Mouse (Mus musculus) limb, embryonic 14.5 days (tissue): Measurements from ENCODE around the gene Sh2b1. TPM values are rescaled to one million over a fixed set of nuclear protein-coding genes. Genes with fewer than 3 reads are reported as not detected.

Source experiments
- ATAC-seq: fragments of 200-750 bp; cut with Nextera tagmentation; 2 replicates; pipeline ENCODE4 v1.8.0; 2017; ENCODE audit warnings: low read depth, moderate number of reproducible peaks, moderate TSS enrichment; ENCODE audit not compliant: low FRiP score
- DNase-seq: peaks from one replicate; pipeline ENCODE4 v3.0.0-alpha.2; 2015; ENCODE audit warnings: low spot score
- H3K27ac ChIP-seq: fragments of 300-500 bp; sonication (generic); replicated peaks from 2 replicates; pipeline ENCODE4 v1.5.1; 2014; ENCODE audit warnings: low read depth, mild to moderate bottlenecking, low read length, moderate library complexity, mixed read lengths
- H3K27me3 ChIP-seq: fragments of 300-500 bp; sonication (generic); 2 replicates; pipeline ENCODE4 v1.6.1; 2014; ENCODE audit warnings: low read length, mixed read lengths; ENCODE audit not compliant: control insufficient read depth, insufficient read depth
- H3K36me3 ChIP-seq: fragments of 300-500 bp; sonication (generic); 2 replicates; pipeline ENCODE4 v1.6.1; 2014; ENCODE audit warnings: mild to moderate bottlenecking, low read length, moderate library complexity, mixed read lengths; ENCODE audit not compliant: control insufficient read depth, insufficient read depth
- H3K4me1 ChIP-seq: fragments of 300-500 bp; sonication (generic); 2 replicates; pipeline ENCODE4 v1.6.1; 2014; ENCODE audit warnings: antibody characterized with exemption, low read length, mixed read lengths; ENCODE audit not compliant: control insufficient read depth, insufficient read depth
- H3K4me2 ChIP-seq: fragments of 300-500 bp; sonication (generic); replicated peaks from 2 replicates; pipeline ENCODE4 v1.6.1; 2014; ENCODE audit warnings: low read depth, mild to moderate bottlenecking, low read length, moderate library complexity; ENCODE audit not compliant: severe bottlenecking
- H3K4me3 ChIP-seq: fragments of 300-500 bp; sonication (generic); replicated peaks from 2 replicates; pipeline ENCODE4 v1.5.1; 2014; ENCODE audit warnings: low read length
- H3K9ac ChIP-seq: fragments of 300-500 bp; sonication (generic); 2 replicates; pipeline ENCODE4 v1.6.1; 2014; ENCODE audit warnings: mild to moderate bottlenecking, low read depth, low read length, moderate library complexity; ENCODE audit not compliant: severe bottlenecking
- H3K9me3 ChIP-seq: fragments of 300-500 bp; sonication (generic); 2 replicates; pipeline ENCODE4 v1.6.1; 2016; ENCODE audit warnings: low read length; ENCODE audit not compliant: control insufficient read depth
- POLR2A ChIP-seq: fragments of 200-500 bp; IDR thresholded peaks from 2 replicates; pipeline ENCODE4 v1.8.0; 2012; ENCODE audit warnings: inconsistent platforms, mild to moderate bottlenecking, moderate library complexity, borderline replicate concordance; ENCODE audit not compliant: insufficient read depth, insufficient read length; ENCODE audit errors: extremely low read depth
- WGBS: fragments of 180-500 bp; shearing (Covaris S2); extraction: QIAGEN DNeasy Blood & Tissue Kit; methylation state at CpG from one replicate; pipeline ENCODE4 v1.1.7; 2014; 5-methylcytosine and 5-hydroxymethylcytosine counted together
- polyA plus RNA-seq, 2 experiments: library from polyadenylated mRNA; depleted of rRNA in 1 of 2; stranded (reverse) in 1 of 2; unstranded in 1 of 2; fragments of >200 nt; fragmentation: Nextera tagmentation in 1 of 2; extraction: Ambion mirVana in 1 of 2; gene quantifications; 2 replicates each; pipeline versions ENCODE4 v1.2.1 to v1.2.3; 2012 to 2014

The Sh2b1 gene
- polyA plus RNA-seq, 2 experiments: 50.2 to 83.3 TPM

DNA sequence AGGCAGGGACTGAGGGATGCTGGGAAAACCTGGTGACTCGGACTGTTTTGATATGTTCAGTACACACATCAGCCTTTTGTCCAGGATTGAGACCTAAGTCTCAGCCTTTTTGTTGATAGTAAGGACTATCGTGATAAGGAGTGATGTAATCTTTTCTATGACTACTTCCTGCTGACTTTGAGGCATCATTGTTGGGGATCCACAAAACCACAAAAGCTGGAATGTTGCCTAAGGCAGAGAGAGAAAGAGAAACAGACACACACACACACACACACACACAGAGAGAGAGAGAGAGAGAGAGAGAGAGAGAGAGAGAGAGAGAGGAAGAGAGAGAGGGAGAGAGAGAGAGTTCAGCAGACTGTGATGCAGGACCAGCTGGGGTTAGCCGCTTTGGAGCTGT lies 56.7 kb downstream of the Sh2b1 start:
- 69% methylated on average over 3 of the region's 3 CpGs for WGBS
- Histone ChIP-seq H3K36me3 (no peaks in the 10 kb centered on the region), H3K27me3 (no peaks in the 10 kb centered on the region), H3K27ac (no peak overlapping the region), H3K9me3 (no peaks in the 10 kb centered on the region), H3K4me1 (no peaks in the 10 kb centered on the region), H3K4me3 (no peak overlapping the region), H3K4me2 (no peak overlapping the region), H3K9ac (no peak overlapping the region)
- DNase-seq (no peak), ATAC-seq (no peak)
- no peak for TF ChIP-seq POLR2A

DNA sequence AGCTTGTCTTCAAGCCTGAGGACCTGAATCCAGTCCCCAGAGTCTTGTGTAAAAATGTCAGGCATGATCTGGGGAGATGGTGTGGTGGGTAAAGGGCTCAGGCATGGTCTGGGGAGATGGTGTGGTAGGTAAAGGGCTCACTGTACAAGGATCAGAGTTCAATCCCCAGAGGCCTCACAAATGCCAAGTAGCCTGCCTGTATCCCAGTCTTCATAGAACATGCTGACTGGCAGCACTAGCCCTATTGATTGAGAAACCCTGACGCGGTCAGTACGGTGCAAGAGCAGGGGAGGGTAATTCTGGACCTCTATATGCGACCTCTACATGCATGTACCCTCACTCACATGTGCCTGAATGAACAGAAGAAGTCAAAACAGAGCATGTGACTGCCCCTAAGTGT lies 57.6 kb downstream of the Sh2b1 start:
- no peak for ATAC-seq
- WGBS: 87% methylated on average over 4 of the region's 4 CpGs
- H3K4me3 ChIP-seq: no peak overlapping the region

GRCm38 (mm10) chr7:126417045-126417444 lies 58.2 kb downstream of the Sh2b1 start:
- no peak for ATAC-seq
- Histone ChIP-seq H3K9ac (no peak overlapping the region), H3K36me3 (no peaks in the 10 kb centered on the region), H3K27ac (no peak overlapping the region), H3K9me3 (no peaks in the 10 kb centered on the region), H3K4me2 (no peak overlapping the region), H3K4me3 (no peak overlapping the region), H3K27me3 (no peaks in the 10 kb centered on the region), H3K4me1 (no peaks in the 10 kb centered on the region)
- no peak for TF ChIP-seq POLR2A
- 54% methylated on average over 8 of the region's 8 CpGs for WGBS
- no peak for DNase-seq

More for the DNA sequence above, 57.6 kb downstream of the Sh2b1 start:
- no peaks in the 10 kb centered on the region for H3K27me3 ChIP-seq
- DNase-seq: no peak
- H3K9me3 ChIP-seq: no peaks in the 10 kb centered on the region
- no peak for TF ChIP-seq POLR2A
- no peaks in the 10 kb centered on the region for H3K4me1 ChIP-seq
- H3K36me3 ChIP-seq: no peaks in the 10 kb centered on the region
- H3K9ac ChIP-seq: no peak overlapping the region
- H3K27ac ChIP-seq: no peak overlapping the region
- H3K4me2 ChIP-seq: no peak overlapping the region

Other genes starting within 250 kb of the Sh2b1 start
- 47.9 and 68.3 TPM in 2 replicates for gene Sbk1, start 202.8 kb downstream of the Sh2b1 start, polyA plus RNA-seq (2012; rRNA removed)
- gene Sbk1, start 202.8 kb downstream of the Sh2b1 start, polyA plus RNA-seq (2014; fragmentation: Nextera tagmentation; extraction: Ambion mirVana): 50.9 and 59.6 TPM in 2 replicates
- 3.7 and 4.1 TPM in 2 replicates for gene Lat, start 105.9 kb downstream of the Sh2b1 start, polyA plus RNA-seq (2012; rRNA removed)
- gene Lat, start 105.9 kb downstream of the Sh2b1 start, polyA plus RNA-seq (2014; fragmentation: Nextera tagmentation; extraction: Ambion mirVana): 2.7 and 4.1 TPM in 2 replicates
- 158 and 195 TPM in 2 replicates for gene Spns1, start 98.0 kb downstream of the Sh2b1 start, polyA plus RNA-seq (2012; rRNA removed)
- 47.0 and 51.7 TPM in 2 replicates for gene Spns1, start 98.0 kb downstream of the Sh2b1 start, polyA plus RNA-seq (2014; fragmentation: Nextera tagmentation; extraction: Ambion mirVana)
- gene Nfatc2ip, start 78.7 kb downstream of the Sh2b1 start, polyA plus RNA-seq (2012; rRNA removed): 10.2 and 11.9 TPM in 2 replicates
- gene Nfatc2ip, start 78.7 kb downstream of the Sh2b1 start, polyA plus RNA-seq (2014; fragmentation: Nextera tagmentation; extraction: Ambion mirVana): 3.1 and 3.5 TPM in 2 replicates
- 0.09 and 0.18 TPM in 2 replicates for gene Cd19, start 60.5 kb downstream of the Sh2b1 start, polyA plus RNA-seq (2012; rRNA removed)
- 0.19 TPM in 1 of 2 replicates, not detected in the other for gene Cd19, start 60.5 kb downstream of the Sh2b1 start, polyA plus RNA-seq (2014; fragmentation: Nextera tagmentation; extraction: Ambion mirVana)
- 35.1 and 35.2 TPM in 2 replicates for gene Rabep2, start 46.7 kb downstream of the Sh2b1 start, polyA plus RNA-seq (2012; rRNA removed)
- 30.7 and 31.2 TPM in 2 replicates for gene Rabep2, start 46.7 kb downstream of the Sh2b1 start, polyA plus RNA-seq (2014; fragmentation: Nextera tagmentation; extraction: Ambion mirVana)
- 89.8 and 106 TPM in 2 replicates for gene Atp2a1, start 12.3 kb downstream of the Sh2b1 start, polyA plus RNA-seq (2012; rRNA removed)
- gene Atp2a1, start 12.3 kb downstream of the Sh2b1 start, polyA plus RNA-seq (2014; fragmentation: Nextera tagmentation; extraction: Ambion mirVana): 93.9 and 131 TPM in 2 replicates
- gene Tufm, start 11.9 kb upstream of the Sh2b1 start, polyA plus RNA-seq (2012; rRNA removed): 109 and 111 TPM in 2 replicates
- 125 TPM in 2 replicates for gene Tufm, start 11.9 kb upstream of the Sh2b1 start, polyA plus RNA-seq (2014; fragmentation: Nextera tagmentation; extraction: Ambion mirVana)
- 170 and 223 TPM in 2 replicates for gene Atxn2l, start 28.0 kb upstream of the Sh2b1 start, polyA plus RNA-seq (2012; rRNA removed)
- gene Atxn2l, start 28.0 kb upstream of the Sh2b1 start, polyA plus RNA-seq (2014; fragmentation: Nextera tagmentation; extraction: Ambion mirVana): 51.4 and 56.2 TPM in 2 replicates
- gene Eif3c, start 91.0 kb upstream of the Sh2b1 start, polyA plus RNA-seq (2012; rRNA removed): 107 and 115 TPM in 2 replicates
- gene Eif3c, start 91.0 kb upstream of the Sh2b1 start, polyA plus RNA-seq (2014; fragmentation: Nextera tagmentation; extraction: Ambion mirVana): 169 and 171 TPM in 2 replicates
- 0.96 and 1.0 TPM in 2 replicates for gene Apobr, start 109.5 kb upstream of the Sh2b1 start, polyA plus RNA-seq (2012; rRNA removed)
- 1.1 and 1.5 TPM in 2 replicates for gene Apobr, start 109.5 kb upstream of the Sh2b1 start, polyA plus RNA-seq (2014; fragmentation: Nextera tagmentation; extraction: Ambion mirVana)
- 55.4 and 81.7 TPM in 2 replicates for gene Cln3, start 110.4 kb upstream of the Sh2b1 start, polyA plus RNA-seq (2012; rRNA removed)
- 34.6 and 35.5 TPM in 2 replicates for gene Cln3, start 110.4 kb upstream of the Sh2b1 start, polyA plus RNA-seq (2014; fragmentation: Nextera tagmentation; extraction: Ambion mirVana)
- not detected in 2 replicates for gene Il27, start 119.5 kb upstream of the Sh2b1 start, polyA plus RNA-seq (2012; rRNA removed)
- gene Il27, start 119.5 kb upstream of the Sh2b1 start, polyA plus RNA-seq (2014; fragmentation: Nextera tagmentation; extraction: Ambion mirVana): not detected in 2 replicates
- gene Nupr1, start 155.4 kb upstream of the Sh2b1 start, polyA plus RNA-seq (2012; rRNA removed): 5.8 and 11.6 TPM in 2 replicates
- 10.9 and 19.2 TPM in 2 replicates for gene Nupr1, start 155.4 kb upstream of the Sh2b1 start, polyA plus RNA-seq (2014; fragmentation: Nextera tagmentation; extraction: Ambion mirVana)
- 49.8 and 61.6 TPM in 2 replicates for gene Sgf29, start 173.9 kb upstream of the Sh2b1 start, polyA plus RNA-seq (2012; rRNA removed)
- gene Sgf29, start 173.9 kb upstream of the Sh2b1 start, polyA plus RNA-seq (2014; fragmentation: Nextera tagmentation; extraction: Ambion mirVana): 56.0 and 64.2 TPM in 2 replicates
- 6.9 and 7.0 TPM in 2 replicates for gene Sult1a1, start 201.0 kb upstream of the Sh2b1 start, polyA plus RNA-seq (2012; rRNA removed)
- 10.3 TPM in 2 replicates for gene Sult1a1, start 201.0 kb upstream of the Sh2b1 start, polyA plus RNA-seq (2014; fragmentation: Nextera tagmentation; extraction: Ambion mirVana)
- 37.3 and 50.4 TPM in 2 replicates for gene Bola2, start 220.0 kb upstream of the Sh2b1 start, polyA plus RNA-seq (2012; rRNA removed)
- gene Bola2, start 220.0 kb upstream of the Sh2b1 start, polyA plus RNA-seq (2014; fragmentation: Nextera tagmentation; extraction: Ambion mirVana): 121 and 122 TPM in 2 replicates
- 33.2 and 44.0 TPM in 2 replicates for gene Slx1b, start 220.4 kb upstream of the Sh2b1 start, polyA plus RNA-seq (2012; rRNA removed)
- gene Slx1b, start 220.4 kb upstream of the Sh2b1 start, polyA plus RNA-seq (2014; fragmentation: Nextera tagmentation; extraction: Ambion mirVana): 8.6 and 9.9 TPM in 2 replicates
- gene Coro1a, start 232.4 kb upstream of the Sh2b1 start, polyA plus RNA-seq (2012; rRNA removed): 33.4 and 45.7 TPM in 2 replicates
- 43.0 and 45.0 TPM in 2 replicates for gene Coro1a, start 232.4 kb upstream of the Sh2b1 start, polyA plus RNA-seq (2014; fragmentation: Nextera tagmentation; extraction: Ambion mirVana)